Mouse (Mus musculus) bone marrow, adult 2 months (tissue): ENCODE data around the gene Tpo.

Experiments
- CTCF ChIP-seq: fragments of 200-500 bp; IDR thresholded peaks from 2 replicates; pipeline ENCODE4 v1.5.1; 2011; ENCODE audit warnings: low read length, control low read depth; ENCODE audit not compliant: control insufficient read depth, insufficient read depth
- POLR2A ChIP-seq: fragments of 200-500 bp; IDR thresholded peaks from 2 replicates; pipeline ENCODE4 v1.6.1; 2011; ENCODE audit warnings: low read depth, mild to moderate bottlenecking, control low read depth, low read length, borderline replicate concordance; ENCODE audit not compliant: control insufficient read depth

DNA sequence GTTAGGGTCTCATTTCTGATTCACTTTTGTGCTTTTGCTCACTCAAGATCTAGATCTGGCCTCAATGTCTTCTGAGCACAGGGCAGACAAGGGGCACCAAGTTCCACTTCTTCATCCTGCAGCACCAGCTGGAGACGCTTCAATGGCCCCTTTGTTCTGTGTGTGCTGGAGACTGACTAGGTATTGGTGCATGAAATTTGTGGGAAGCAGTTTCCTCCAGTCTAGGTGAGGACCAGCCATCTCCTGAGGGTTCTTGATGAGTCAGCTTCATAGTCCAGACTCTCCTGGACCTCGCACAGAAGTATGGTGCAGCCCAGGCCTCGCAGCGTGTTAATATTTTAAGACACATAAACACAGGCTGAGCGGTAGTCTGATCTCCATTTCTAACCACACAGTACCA, 97.7 kb downstream of the Tpo start:
- TF ChIP-seq POLR2A (no peak), CTCF (no peak)
